Mouse (Mus musculus): Measurements from ENCODE around the gene Ralgapa2. TPM values are rescaled to one million over a fixed set of nuclear protein-coding genes. Genes with fewer than 3 reads are reported as not detected.
"Not testable (repeated sequence)": the region's sequence is repeated elsewhere in the genome, so short reads cannot be mapped to it uniquely, and the experiment has no call there.

Gene Ralgapa2
- polyA plus RNA-seq, 1 experiment from 2014 or later, result 3.3 TPM

GRCm38 (mm10) chr2:146469707-146470420 is 42.3 kb downstream of the Ralgapa2 start:
- no peak overlapping the region for H3K9ac ChIP-seq
- H3K4me1 ChIP-seq (replicated peaks), result peaks cover 14% of the 10 kb centered on the region
- H3K36me3 ChIP-seq, result no peaks in the 10 kb centered on the region
- 26% methylated on average over 12 of the region's 12 CpGs for WGBS (ENCODE audit: insufficient replicate concordance)
- H3K4me2 ChIP-seq, result no peak overlapping the region
- no peak for DNase-seq
- H3K27ac ChIP-seq, result no peak overlapping the region
- peak; percentile 68 for ATAC-seq (ENCODE audit: low read depth)
- no peaks in the 10 kb centered on the region for H3K9me3 ChIP-seq (replicated peaks)
- no peak overlapping the region for H3K4me3 ChIP-seq (replicated peaks)
- H3K27me3 ChIP-seq, result no peaks in the 10 kb centered on the region

GRCm38 (mm10) chr2:146468898-146469297 is 43.2 kb downstream of the Ralgapa2 start:
- 75% methylated on average over 2 of the region's 2 CpGs for WGBS (ENCODE audit: insufficient replicate concordance)
- no peaks in the 10 kb centered on the region for H3K9me3 ChIP-seq (replicated peaks)
- H3K27ac ChIP-seq, result no peak overlapping the region
- DNase-seq (no peak), ATAC-seq (ENCODE audit: low read depth) (no peak)
- no peak overlapping the region for H3K9ac ChIP-seq
- no peaks in the 10 kb centered on the region for H3K36me3 ChIP-seq
- H3K27me3 ChIP-seq, result no peaks in the 10 kb centered on the region
- H3K4me1 ChIP-seq (replicated peaks), result peaks cover 14% of the 10 kb centered on the region
- H3K4me2 ChIP-seq, result no peak overlapping the region
- no peak overlapping the region for H3K4me3 ChIP-seq (replicated peaks)

GRCm38 (mm10) chr2:146468016-146468415 is 44.1 kb downstream of the Ralgapa2 start:
- ATAC-seq (ENCODE audit: low read depth), result no peak
- DNase-seq, result no peak
- Histone ChIP-seq H3K9me3 (replicated peaks) (no peaks in the 10 kb centered on the region), H3K4me3 (replicated peaks) (no peak overlapping the region), H3K4me2 (no peak overlapping the region), H3K27ac (no peak overlapping the region), H3K4me1 (replicated peaks) (peaks cover 14% of the 10 kb centered on the region), H3K9ac (no peak overlapping the region), H3K27me3 (no peaks in the 10 kb centered on the region), H3K36me3 (no peaks in the 10 kb centered on the region)
- WGBS (ENCODE audit: insufficient replicate concordance), result 83% methylated on average over 4 of the region's 4 CpGs

- not testable (repeated sequence) for H3K27me3 ChIP-seq; H3K4me3 ChIP-seq (replicated peaks); H3K4me2 ChIP-seq; H3K9me3 ChIP-seq (replicated peaks); H3K36me3 ChIP-seq; H3K9ac ChIP-seq; ATAC-seq (ENCODE audit: low read depth); H3K27ac ChIP-seq; DNase-seq
- H3K4me1 ChIP-seq (replicated peaks), result peaks cover 14% of the 10 kb centered on the region
- WGBS (ENCODE audit: insufficient replicate concordance), result 61% methylated on average over 3 of the region's 3 CpGs
These were observed 45.3 kb downstream of the Ralgapa2 start for GRCm38 (mm10) chr2:146466811-146467210.

- no peak overlapping the region for H3K4me3 ChIP-seq (replicated peaks)
- ATAC-seq (ENCODE audit: low read depth) (no peak), DNase-seq (no peak)
- 84% methylated on average over 2 of the region's 2 CpGs for WGBS (ENCODE audit: insufficient replicate concordance)
- H3K4me2 ChIP-seq, result no peak overlapping the region
- no peaks in the 10 kb centered on the region for H3K27me3 ChIP-seq
- H3K27ac ChIP-seq, result no peak overlapping the region
- no peaks in the 10 kb centered on the region for H3K4me1 ChIP-seq (replicated peaks)
- H3K9me3 ChIP-seq (replicated peaks), result no peaks in the 10 kb centered on the region
- no peak overlapping the region for H3K9ac ChIP-seq
- no peaks in the 10 kb centered on the region for H3K36me3 ChIP-seq
These were observed 54.6 kb downstream of the Ralgapa2 start for GRCm38 (mm10) chr2:146457494-146457893.

GRCm38 (mm10) chr2:146456612-146457011 is 55.5 kb downstream of the Ralgapa2 start:
- Histone ChIP-seq H3K36me3 (no peaks in the 10 kb centered on the region), H3K4me3 (replicated peaks) (no peak overlapping the region), H3K27ac (no peak overlapping the region), H3K4me2 (no peak overlapping the region), H3K9ac (no peak overlapping the region), H3K4me1 (replicated peaks) (no peaks in the 10 kb centered on the region), H3K27me3 (no peaks in the 10 kb centered on the region), H3K9me3 (replicated peaks) (no peaks in the 10 kb centered on the region)
- ATAC-seq (ENCODE audit: low read depth) (no peak), DNase-seq (no peak)
- WGBS (ENCODE audit: insufficient replicate concordance), result 73% methylated on average over 7 of the region's 7 CpGs

- no peak for DNase-seq
- H3K27ac ChIP-seq, result no peak overlapping the region
- H3K4me3 ChIP-seq (replicated peaks), result no peak overlapping the region
- peaks cover under 1% of the 10 kb centered on the region; the same call in 1 of the 2 replicates for H3K36me3 ChIP-seq
- H3K9me3 ChIP-seq (replicated peaks), result no peaks in the 10 kb centered on the region
- no peaks in the 10 kb centered on the region for H3K27me3 ChIP-seq
- no peak for ATAC-seq (ENCODE audit: low read depth)
- no peaks in the 10 kb centered on the region for H3K4me1 ChIP-seq (replicated peaks)
- 74% methylated on average over 4 of the region's 4 CpGs for WGBS (ENCODE audit: insufficient replicate concordance)
- H3K9ac ChIP-seq, result no peak overlapping the region
- no peak overlapping the region for H3K4me2 ChIP-seq
These were observed 56.1 kb downstream of the Ralgapa2 start for GRCm38 (mm10) chr2:146456062-146456461.

GRCm38 (mm10) chr2:146444009-146444408 is 68.1 kb downstream of the Ralgapa2 start:
- H3K27me3 ChIP-seq, result no peaks in the 10 kb centered on the region
- peaks cover 5% of the 10 kb centered on the region for H3K36me3 ChIP-seq
- H3K27ac ChIP-seq, result no peak overlapping the region
- ATAC-seq (ENCODE audit: low read depth) (no peak), DNase-seq (no peak)
- no peaks in the 10 kb centered on the region for H3K9me3 ChIP-seq (replicated peaks)
- no peak overlapping the region for H3K4me3 ChIP-seq (replicated peaks)
- H3K4me1 ChIP-seq (replicated peaks), result no peaks in the 10 kb centered on the region
- WGBS (ENCODE audit: insufficient replicate concordance), result 72% methylated on average over 3 of the region's 3 CpGs
- H3K9ac ChIP-seq, result no peak overlapping the region
- no peak overlapping the region for H3K4me2 ChIP-seq

GRCm38 (mm10) chr2:146443291-146443875 is 68.8 kb downstream of the Ralgapa2 start:
- no peaks in the 10 kb centered on the region for H3K27me3 ChIP-seq
- ATAC-seq (ENCODE audit: low read depth), result peak; percentile 29; the same call in 1 of the 2 replicates
- 72% methylated on average over 9 of the region's 9 CpGs for WGBS (ENCODE audit: insufficient replicate concordance)

GRCm38 (mm10) chr2:146441711-146442110 is 70.4 kb downstream of the Ralgapa2 start:
- Histone ChIP-seq H3K4me2 (no peak overlapping the region), H3K9ac (no peak overlapping the region), H3K27me3 (no peaks in the 10 kb centered on the region), H3K9me3 (replicated peaks) (no peaks in the 10 kb centered on the region), H3K27ac (no peak overlapping the region), H3K36me3 (peaks cover 5% of the 10 kb centered on the region), H3K4me3 (replicated peaks) (no peak overlapping the region), H3K4me1 (replicated peaks) (no peaks in the 10 kb centered on the region)
- ATAC-seq (ENCODE audit: low read depth) (no peak), DNase-seq (no peak)
- 66% methylated on average over 4 of the region's 4 CpGs for WGBS (ENCODE audit: insufficient replicate concordance)

More at GRCm38 (mm10) chr2:146443291-146443875, 68.8 kb downstream of the Ralgapa2 start:
- no peak overlapping the region for H3K4me2 ChIP-seq
- no peak overlapping the region for H3K4me3 ChIP-seq (replicated peaks)
- no peak overlapping the region for H3K27ac ChIP-seq
- no peaks in the 10 kb centered on the region for H3K4me1 ChIP-seq (replicated peaks)
- no peak for DNase-seq
- H3K9me3 ChIP-seq (replicated peaks), result no peaks in the 10 kb centered on the region
- peaks cover 5% of the 10 kb centered on the region for H3K36me3 ChIP-seq
- H3K9ac ChIP-seq, result no peak overlapping the region

GRCm38 (mm10) chr2:146428751-146429150 is 83.4 kb downstream of the Ralgapa2 start:
- WGBS (ENCODE audit: insufficient replicate concordance), result 72% methylated on average over 3 of the region's 3 CpGs
- H3K4me2 ChIP-seq, result no peak overlapping the region
- no peak for ATAC-seq (ENCODE audit: low read depth)
- DNase-seq, result no peak
- no peak overlapping the region for H3K27ac ChIP-seq
- H3K9ac ChIP-seq, result no peak overlapping the region
- no peaks in the 10 kb centered on the region for H3K9me3 ChIP-seq (replicated peaks)
- H3K27me3 ChIP-seq, result no peaks in the 10 kb centered on the region
- peaks cover 16% of the 10 kb centered on the region; the same call in 1 of the 2 replicates for H3K36me3 ChIP-seq
- no peaks in the 10 kb centered on the region for H3K4me1 ChIP-seq (replicated peaks)
- H3K4me3 ChIP-seq (replicated peaks), result no peak overlapping the region

- H3K36me3 ChIP-seq, result peaks cover 12% of the 10 kb centered on the region; the same call in 1 of the 2 replicates
- H3K9ac ChIP-seq, result no peak overlapping the region
- H3K9me3 ChIP-seq (replicated peaks), result no peaks in the 10 kb centered on the region
- no peaks in the 10 kb centered on the region for H3K27me3 ChIP-seq
- ATAC-seq (ENCODE audit: low read depth) (no peak), DNase-seq (no peak)
- no peak overlapping the region for H3K4me3 ChIP-seq (replicated peaks)
- H3K27ac ChIP-seq, result no peak overlapping the region
- H3K4me1 ChIP-seq (replicated peaks), result no peaks in the 10 kb centered on the region
- WGBS (ENCODE audit: insufficient replicate concordance), result 83% methylated on average over 3 of the region's 3 CpGs
- H3K4me2 ChIP-seq, result no peak overlapping the region
These were observed 84.8 kb downstream of the Ralgapa2 start for GRCm38 (mm10) chr2:146427380-146427779.

Data from liver, embryonic 13.5 days (tissue).